Mouse (Mus musculus) bone marrow macrophage, adult 2 months (primary cell): ENCODE results near the gene Ddx41. TPM values are rescaled to one million over a fixed set of nuclear protein-coding genes. Genes with fewer than 3 reads are reported as not detected.

Source experiments
- H3K27ac ChIP-seq: 2 replicates; pipeline ENCODE4 v1.5.1; 2012; ENCODE audit warnings: low read depth, low read length; ENCODE audit not compliant: insufficient read depth
- H3K4me1 ChIP-seq: 2 replicates; pipeline ENCODE4 v1.6.1; 2012; ENCODE audit warnings: low read length; ENCODE audit not compliant: control insufficient read depth, insufficient read depth
- H3K4me3 ChIP-seq: 2 replicates; pipeline ENCODE4 v1.5.1; 2012; ENCODE audit warnings: mild to moderate bottlenecking, low read length, moderate library complexity; ENCODE audit not compliant: insufficient read depth
- CTCF ChIP-seq: IDR thresholded peaks from 2 replicates; pipeline ENCODE4 v1.5.1; 2012; ENCODE audit warnings: low read depth, mild to moderate bottlenecking, low read length, moderate library complexity
- POLR2A ChIP-seq: IDR thresholded peaks from 2 replicates; pipeline ENCODE4 v1.6.1; 2012; ENCODE audit warnings: mild to moderate bottlenecking, low read depth, low read length, borderline replicate concordance
- polyA plus RNA-seq: library from polyadenylated mRNA; stranded (reverse); fragments of >200 nt; gene quantifications from 2 replicates; pipeline ENCODE4 v1.2.4, GENCODE M21; 2012; ENCODE audit not compliant: missing spikeins, insufficient read depth, insufficient read length

Ddx41 gene
- polyA plus RNA-seq, 1 experiment, result 39.1 TPM

DNA sequence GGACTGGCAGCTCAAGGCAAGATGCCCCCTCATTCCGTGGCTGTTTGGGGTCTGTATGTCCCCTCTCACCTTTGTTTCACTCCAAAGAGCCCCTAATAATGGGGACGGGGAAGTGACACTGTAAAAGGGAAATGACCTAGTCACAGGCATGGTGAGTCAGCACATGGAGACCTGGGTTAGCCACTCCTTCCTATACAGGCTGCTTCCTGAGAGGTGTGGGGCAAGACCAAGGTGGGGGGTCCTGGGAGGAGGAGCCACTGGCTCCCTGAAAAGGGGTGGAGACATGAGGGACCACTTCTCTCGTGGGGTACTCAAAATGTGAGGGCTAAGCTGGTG is 26.2 kb downstream of the Ddx41 start:
- Histone ChIP-seq H3K27ac (no peak overlapping the region), H3K4me3 (no peak overlapping the region), H3K4me1 (peaks cover 27% of the 10 kb centered on the region)

DNA sequence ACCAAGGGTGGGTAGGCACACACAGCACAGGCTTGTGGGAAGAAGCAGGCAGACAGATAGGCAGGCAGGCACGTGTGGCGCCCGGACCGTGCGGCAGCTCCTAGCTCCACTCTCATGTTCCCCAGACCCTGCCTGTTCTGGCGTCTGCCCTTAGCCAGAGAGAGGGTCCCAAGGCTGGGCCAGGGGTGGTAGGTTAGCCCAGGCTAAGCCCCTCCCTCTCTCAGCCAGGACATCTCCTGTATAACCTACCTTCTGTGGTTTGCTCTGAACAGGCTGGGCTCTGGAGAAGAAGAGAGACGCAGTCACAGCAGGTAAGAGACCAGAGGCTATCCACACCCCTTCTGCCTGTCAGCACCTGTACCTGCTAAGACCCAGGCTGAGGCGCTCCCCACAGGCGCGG is 27.9 kb downstream of the Ddx41 start:
- TF ChIP-seq POLR2A, result no peak
- H3K27ac ChIP-seq, result no peak overlapping the region
- no peak overlapping the region for H3K4me3 ChIP-seq
- peaks cover 27% of the 10 kb centered on the region for H3K4me1 ChIP-seq

More for the DNA sequence above, 26.2 kb downstream of the Ddx41 start:
- no peak for TF ChIP-seq CTCF
- TF ChIP-seq POLR2A, result no peak

DNA sequence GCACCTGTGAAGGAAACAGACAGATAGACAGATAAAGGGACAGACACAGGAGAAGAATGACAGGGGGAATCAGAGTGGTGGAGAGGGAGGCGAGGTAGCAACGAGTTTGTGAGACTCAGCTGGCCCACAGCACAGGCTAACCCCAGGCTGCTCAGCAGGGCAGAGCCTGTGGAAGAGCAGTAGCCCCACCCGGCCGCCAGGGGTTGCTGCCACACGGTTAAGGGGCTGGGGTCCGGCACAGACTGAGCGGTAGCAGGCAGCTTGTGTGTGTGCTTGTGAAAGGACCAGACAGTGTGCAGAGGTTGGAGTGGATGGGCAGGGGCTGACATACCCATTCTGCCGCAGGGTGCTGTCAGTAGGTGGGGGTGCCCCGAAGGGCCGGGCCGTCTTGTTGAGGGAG is 28.6 kb downstream of the Ddx41 start:
- H3K4me1 ChIP-seq, result peaks cover 27% of the 10 kb centered on the region
- TF ChIP-seq POLR2A (no peak), CTCF (no peak)

GRCm38 (mm10) chr13:55506697-55507096 is 29.8 kb downstream of the Ddx41 start:
- Histone ChIP-seq H3K27ac (no peak overlapping the region), H3K4me3 (no peak overlapping the region), H3K4me1 (peaks cover 19% of the 10 kb centered on the region)
- TF ChIP-seq POLR2A (no peak), CTCF (no peak)

More for the DNA sequence above, 28.6 kb downstream of the Ddx41 start:
- Histone ChIP-seq H3K4me3 (no peak overlapping the region), H3K27ac (no peak overlapping the region)

DNA sequence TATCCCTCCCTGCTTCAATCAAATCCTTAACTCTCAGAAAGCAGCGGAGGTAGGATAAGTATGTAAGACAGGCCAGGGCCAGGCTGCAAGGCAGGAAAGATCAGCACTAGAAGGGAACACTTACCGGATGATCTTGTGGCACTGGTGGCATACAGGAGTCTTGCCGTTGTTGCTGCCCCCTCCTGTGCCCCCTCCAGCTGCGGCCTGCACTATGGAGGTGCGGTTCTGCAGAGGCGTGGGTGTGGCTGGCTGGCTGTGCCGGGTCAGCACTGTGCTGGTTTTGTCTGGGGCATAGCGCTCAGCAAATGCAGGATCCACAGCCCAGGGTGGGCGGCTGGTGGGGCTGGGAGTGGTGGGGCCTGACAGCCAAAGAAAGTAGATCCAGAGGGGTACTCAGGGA is 30.6 kb downstream of the Ddx41 start:
- Histone ChIP-seq H3K27ac (no peak overlapping the region), H3K4me3 (no peak overlapping the region), H3K4me1 (peaks cover 10% of the 10 kb centered on the region)
- no peak for TF ChIP-seq CTCF

DNA sequence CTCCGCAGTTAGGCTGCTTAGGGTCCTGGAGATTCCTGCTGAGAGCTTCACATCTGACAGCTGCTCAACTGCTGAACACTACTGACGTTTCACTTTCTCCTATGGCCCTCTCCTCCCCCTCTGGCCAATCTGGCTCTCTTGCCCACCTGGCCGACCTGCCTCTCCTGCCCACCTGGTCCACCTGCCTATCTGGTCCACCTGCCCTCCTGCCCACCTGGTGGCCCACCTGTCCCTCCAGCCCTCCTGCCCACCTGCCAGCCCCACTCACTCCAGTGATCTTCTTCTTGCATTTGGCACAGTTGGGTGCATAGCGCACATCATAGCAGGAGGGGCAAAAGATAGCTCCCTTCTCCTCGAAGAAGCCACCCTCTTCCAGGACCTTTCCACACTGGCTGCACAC is 32.1 kb downstream of the Ddx41 start:
- no peak for TF ChIP-seq POLR2A
- TF ChIP-seq CTCF, result no peak
- Histone ChIP-seq H3K27ac (no peak overlapping the region), H3K4me3 (no peak overlapping the region), H3K4me1 (no peaks in the 10 kb centered on the region)

DNA sequence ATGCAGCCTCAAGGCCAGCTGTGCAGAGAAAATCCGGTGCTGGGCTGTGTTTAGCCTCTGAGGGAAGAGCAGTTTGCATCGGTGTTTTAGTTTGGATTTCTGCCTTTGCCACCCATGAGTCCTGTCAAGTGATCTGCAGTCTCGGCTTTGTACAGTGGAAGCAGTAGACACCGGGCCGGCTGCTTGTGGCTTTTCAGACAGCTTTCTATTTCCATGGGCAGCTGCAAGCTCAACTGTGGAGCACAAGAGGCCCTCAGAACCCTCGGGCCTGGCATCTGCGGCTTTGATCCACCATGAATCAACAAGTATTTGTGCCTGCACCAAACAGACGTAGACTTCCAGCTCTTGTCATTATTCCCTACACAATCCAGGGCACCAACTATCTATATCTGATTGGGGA is 34.1 kb downstream of the Ddx41 start:
- no peak for TF ChIP-seq POLR2A
- TF ChIP-seq CTCF, result no peak
- Histone ChIP-seq H3K4me3 (no peak overlapping the region), H3K4me1 (no peaks in the 10 kb centered on the region), H3K27ac (no peak overlapping the region)

- Histone ChIP-seq H3K4me1 (no peaks in the 10 kb centered on the region), H3K27ac (no peak overlapping the region), H3K4me3 (no peak overlapping the region)
- TF ChIP-seq POLR2A (no peak), CTCF (no peak)
These were observed 35.9 kb downstream of the Ddx41 start for GRCm38 (mm10) chr13:55500575-55500974.

DNA sequence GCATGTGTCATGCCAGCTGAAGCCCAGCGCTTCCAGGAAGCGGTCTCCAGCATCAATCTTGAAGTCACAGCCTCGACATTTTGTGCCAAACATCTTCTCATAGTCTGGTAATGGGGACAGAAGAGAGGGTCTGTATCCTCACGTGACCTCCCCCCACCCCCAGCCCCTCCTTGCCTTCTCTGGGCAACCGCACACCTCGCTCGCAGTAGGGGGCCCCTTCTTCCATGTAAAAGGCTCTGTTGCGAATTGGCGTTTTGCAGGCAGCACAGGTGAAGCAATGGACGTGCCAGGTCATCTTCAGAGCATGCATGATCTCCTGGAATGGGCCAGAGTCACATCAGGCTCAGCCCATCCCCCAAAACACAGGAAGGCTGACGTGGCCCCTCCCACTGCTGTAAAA is 37.6 kb downstream of the Ddx41 start:
- H3K27ac ChIP-seq, result no peak overlapping the region
- TF ChIP-seq CTCF (no peak), POLR2A (no peak)
- H3K4me3 ChIP-seq, result no peak overlapping the region
- H3K4me1 ChIP-seq, result no peaks in the 10 kb centered on the region

GRCm38 (mm10) chr13:55496661-55497060 is 39.8 kb downstream of the Ddx41 start:
- TF ChIP-seq POLR2A, result no peak
- TF ChIP-seq CTCF, result no peak
- Histone ChIP-seq H3K4me3 (no peak overlapping the region), H3K4me1 (no peaks in the 10 kb centered on the region), H3K27ac (no peak overlapping the region)

- H3K4me1 ChIP-seq, result no peaks in the 10 kb centered on the region
- H3K27ac ChIP-seq, result no peak overlapping the region
- no peak overlapping the region for H3K4me3 ChIP-seq
- TF ChIP-seq POLR2A (no peak), CTCF (no peak)
These were observed 40.8 kb downstream of the Ddx41 start for GRCm38 (mm10) chr13:55495702-55496101.
